In genomic region chr15:102506864-102507263, GRCm38 (mm10) we compare ENCODE assay signal across 30 mouse cellular contexts. TPM values are rescaled to one million over a fixed set of nuclear protein-coding genes. Genes with fewer than 3 reads are reported as not detected.
A peak's percentile ranks its signal among the peaks of the same experiment; 100 is the strongest.
DNase-seq lines count a peak whose midpoint lies in the region; ATAC-seq and TF ChIP-seq lines count a peak whose summit lies in the region.
"Had no signal": no experiment of that assay in that cellular context is flagged by ENCODE, and none has a peak within 500 bp of the region (broad histone marks: within the 10 kb centered on the region; RNA-seq: fewer than 3 reads in every experiment).

No protein-coding gene starts in this region.

- TF ChIP-seq POLR2A in MEL (IDR thresholded peaks at IDR 0.05; ENCODE audit: control insufficient read depth in 1 of 2, insufficient read depth in 1 of 2, low read depth in 1 of 2, low read length in 2 of 2, poor library complexity in 1 of 2): no peak
- no peak for TF ChIP-seq POLR2A in bone marrow macrophage, adult 2 months (IDR thresholded peaks at IDR 0.05; ENCODE audit: borderline replicate concordance, low read depth, low read length)

- H3K36me3 ChIP-seq in intestine, embryonic 15.5 days: peaks cover 14% of the 10 kb centered on the region
- peaks cover 7% of the 10 kb centered on the region; the same call in 1 of the 2 replicates for H3K36me3 ChIP-seq in intestine, embryonic 16.5 days (ENCODE audit: control insufficient read depth, insufficient read depth, low read length)
- H3K36me3 ChIP-seq in MEL (ENCODE audit: control insufficient read depth in 1 of 2, insufficient read depth in 2 of 2, low read length in 2 of 2): peaks cover 7 to 14% of the 10 kb centered on the region in 2 experiments
- H3K36me3 ChIP-seq in hindbrain, embryonic 13.5 days: peaks cover 51% of the 10 kb centered on the region

- TF ChIP-seq EP300 in MEL (IDR thresholded peaks at IDR 0.05; ENCODE audit: low read depth in 1 of 2, low read length in 2 of 2): no peak

- ATAC-seq in intestine, embryonic 15.5 days: no peak
- ATAC-seq in intestine, embryonic 16.5 days: no peak
- no peak for ATAC-seq in hindbrain, embryonic 13.5 days (ENCODE audit: low FRiP score)
- ATAC-seq: forebrain, embryonic 15.5 days; Patski had no signal

- H3K9ac ChIP-seq in intestine, embryonic 15.5 days: no peak overlapping the region
- no peak overlapping the region for H3K9ac ChIP-seq in intestine, embryonic 16.5 days (ENCODE audit: low read depth, low read length)
- H3K9ac ChIP-seq in MEL (ENCODE audit: control insufficient read depth, low read depth, low read length, poor library complexity, severe bottlenecking): no peak overlapping the region
- H3K9ac ChIP-seq in hindbrain, embryonic 13.5 days: no peak overlapping the region
- H3K9ac ChIP-seq: embryonic facial prominence, embryonic 12.5 days; embryonic facial prominence, embryonic 15.5 days; forebrain, embryonic 15.5 days; heart, embryonic 12.5 days; heart, embryonic 15.5 days; hindbrain, embryonic 15.5 days had no signal

- H3K27ac ChIP-seq in intestine, embryonic 15.5 days: 0 out of 2 replicates have a peak overlapping the region, but pooled peaks have one; percentile 2
- H3K27ac ChIP-seq in intestine, embryonic 16.5 days (ENCODE audit: low read length): no peak overlapping the region
- no peak overlapping the region for H3K27ac ChIP-seq in left cerebral cortex, adult 2 months
- H3K27ac ChIP-seq in MEL (ENCODE audit: control insufficient read depth, low read depth, low read length): no peak overlapping the region
- peak overlapping the region; percentile 41 for H3K27ac ChIP-seq in bone marrow macrophage, adult 2 months (ENCODE audit: insufficient read depth, low read depth, low read length)
- no peak overlapping the region for H3K27ac ChIP-seq in hindbrain, embryonic 13.5 days
- H3K27ac ChIP-seq: embryonic facial prominence, embryonic 12.5 days; embryonic facial prominence, embryonic 15.5 days; forebrain, embryonic 15.5 days; heart, adult 2 months; heart, embryonic 15.5 days; hindbrain, embryonic 15.5 days had no signal

- H3K4me2 ChIP-seq in intestine, embryonic 15.5 days (replicated peaks): no peak overlapping the region
- no peak overlapping the region for H3K4me2 ChIP-seq in intestine, embryonic 16.5 days (ENCODE audit: low read depth, low read length)
- no peak overlapping the region for H3K4me2 ChIP-seq in hindbrain, embryonic 13.5 days
- H3K4me2 ChIP-seq: embryonic facial prominence, embryonic 12.5 days; embryonic facial prominence, embryonic 15.5 days; forebrain, embryonic 15.5 days; heart, embryonic 12.5 days; heart, embryonic 15.5 days; hindbrain, embryonic 15.5 days had no signal

- intact Hi-C loops in left cerebral cortex, adult 2 months (cut with DNase I): no loop called here
- intact Hi-C loops in left cerebral cortex, postnatal 36 days (cut with DNase I): no loop called here

- no peaks in the 10 kb centered on the region for H3K79me2 ChIP-seq in MEL (ENCODE audit: control insufficient read depth, insufficient read depth, low read length, poor library complexity)

- H3K9me3 ChIP-seq in intestine, embryonic 15.5 days: no peaks in the 10 kb centered on the region
- H3K9me3 ChIP-seq in intestine, embryonic 16.5 days (ENCODE audit: control insufficient read depth, low read length): no peaks in the 10 kb centered on the region
- no peaks in the 10 kb centered on the region for H3K9me3 ChIP-seq in MEL (replicated peaks; ENCODE audit: insufficient read depth, low read length)
- no peaks in the 10 kb centered on the region for H3K9me3 ChIP-seq in hindbrain, embryonic 13.5 days
- H3K9me3 ChIP-seq: embryonic facial prominence, embryonic 12.5 days; embryonic facial prominence, embryonic 15.5 days; forebrain, embryonic 15.5 days; heart, embryonic 12.5 days; heart, embryonic 15.5 days; hindbrain, embryonic 15.5 days had no signal

- H3K27me3 ChIP-seq in intestine, embryonic 15.5 days (replicated peaks): no peaks in the 10 kb centered on the region
- H3K27me3 ChIP-seq in intestine, embryonic 16.5 days (replicated peaks; ENCODE audit: control insufficient read depth, insufficient read depth, low read length): no peaks in the 10 kb centered on the region
- H3K27me3 ChIP-seq in MEL (ENCODE audit: control insufficient read depth in 1 of 2, insufficient read depth in 2 of 2, low read length in 2 of 2): no peaks in the 10 kb centered on the region
- H3K27me3 ChIP-seq in hindbrain, embryonic 13.5 days: no peaks in the 10 kb centered on the region
- H3K27me3 ChIP-seq: embryonic facial prominence, embryonic 12.5 days; embryonic facial prominence, embryonic 15.5 days; forebrain, embryonic 15.5 days; heart, embryonic 12.5 days; heart, embryonic 15.5 days; hindbrain, embryonic 15.5 days; Patski had no signal

- peaks cover 25% of the 10 kb centered on the region for H3K4me1 ChIP-seq in intestine, embryonic 15.5 days (replicated peaks)
- H3K4me1 ChIP-seq in intestine, embryonic 16.5 days (ENCODE audit: control insufficient read depth, insufficient read depth, low read length): peaks cover 13% of the 10 kb centered on the region
- H3K4me1 ChIP-seq in MEL (ENCODE audit: control insufficient read depth in 1 of 2, insufficient read depth in 2 of 2, low read length in 2 of 2): peaks cover 7 to 26% of the 10 kb centered on the region in 2 experiments
- H3K4me1 ChIP-seq in bone marrow macrophage, adult 2 months (ENCODE audit: control insufficient read depth, insufficient read depth, low read length): peaks cover 37% of the 10 kb centered on the region
- H3K4me1 ChIP-seq in hindbrain, embryonic 13.5 days (replicated peaks): peaks cover 38% of the 10 kb centered on the region

- DNase-seq in left cerebral cortex, adult 2 months (ENCODE audit: extremely low spot score in 1 of 2, low spot score in 2 of 2): peak; percentile 6 to 8
- no peak for DNase-seq in left cerebral cortex, postnatal 36 days (ENCODE audit: low spot score in 2 of 2)
- no peak for DNase-seq in MEL (ENCODE audit: low read depth, low spot score)
- no peak for DNase-seq in B cell, adult 2 months
- DNase-seq: adrenal gland, postnatal 10 days; adrenal gland, postnatal 36 days; cerebellum, adult 11 months; cerebellum, adult 9-11 months; gastrocnemius, postnatal 25 days; heart, adult 2 months; heart, postnatal 14 days; heart, postnatal 4 days had no signal

- WGBS in intestine, embryonic 15.5 days: 81% methylated on average over 1 of the region's 1 CpGs
- WGBS in intestine, embryonic 16.5 days: 87% methylated on average over 1 of the region's 1 CpGs
- 100% methylated on average over 1 of the region's 1 CpGs for WGBS in hindbrain, embryonic 13.5 days

- no peak for TF ChIP-seq RAD21 in MEL (IDR thresholded peaks at IDR 0.05; ENCODE audit: low read depth, low read length)

- H3K4me3 ChIP-seq in intestine, embryonic 15.5 days (replicated peaks): no peak overlapping the region
- no peak overlapping the region for H3K4me3 ChIP-seq in intestine, embryonic 16.5 days (ENCODE audit: low read length)
- no peak overlapping the region for H3K4me3 ChIP-seq in left cerebral cortex, adult 2 months
- no peak overlapping the region for H3K4me3 ChIP-seq in MEL (ENCODE audit: control insufficient read depth in 1 of 2, insufficient read depth in 1 of 2, low read depth in 2 of 2, low read length in 2 of 2)
- no peak overlapping the region for H3K4me3 ChIP-seq in bone marrow macrophage, adult 2 months (ENCODE audit: insufficient read depth, low read length)
- H3K4me3 ChIP-seq in hindbrain, embryonic 13.5 days: no peak overlapping the region
- H3K4me3 ChIP-seq: embryonic facial prominence, embryonic 12.5 days; embryonic facial prominence, embryonic 15.5 days; forebrain, embryonic 15.5 days; heart, adult 2 months; heart, embryonic 12.5 days; heart, embryonic 15.5 days; hindbrain, embryonic 15.5 days had no signal

- no peak for TF ChIP-seq CTCF in left cerebral cortex, adult 2 months (IDR thresholded peaks at IDR 0.05)
- no peak for TF ChIP-seq CTCF in MEL (IDR thresholded peaks at IDR 0.05 in 2 of 3, conservative IDR thresholded peaks at IDR 0.05 in 1 of 3; ENCODE audit: control insufficient read depth in 1 of 3, insufficient read depth in 1 of 3, low read depth in 2 of 3, low read length in 3 of 3, poor library complexity in 1 of 3, severe bottlenecking in 1 of 3)
- TF ChIP-seq CTCF in bone marrow macrophage, adult 2 months (IDR thresholded peaks at IDR 0.05; ENCODE audit: low read depth, low read length): no peak

RNA-seq across cellular contexts. Expression of gene Gm10337, which starts 3.3 kb away (rescaled TPM):
- polyA plus RNA-seq in intestine, embryonic 15.5 days (2015; fragmentation: Nextera tagmentation; extraction: Ambion mirVana): 5.4 TPM in 1 of 2 replicates, not detected in the other
- polyA plus RNA-seq in intestine, embryonic 16.5 days (2015; fragmentation: Nextera tagmentation; extraction: Ambion mirVana): 5.5 TPM in 1 of 2 replicates, not detected in the other
- not detected for total RNA-seq in left cerebral cortex, adult 2 months (2021)
- total RNA-seq in left cerebral cortex, postnatal 36 days (2021): not detected
- not detected in 2 replicates for total RNA-seq in MEL (2012; rRNA removed)
- not detected for polyA plus RNA-seq in MEL (2012; ENCODE audit: insufficient read depth in 1 of 2, insufficient read length in 2 of 2, low read depth in 1 of 2, low replicate concordance in 2 of 2, missing spikeins in 1 of 2)
- not detected in 2 replicates for polyA plus RNA-seq in bone marrow macrophage, adult 2 months (2012; ENCODE audit: insufficient read depth, insufficient read length, missing spikeins)
- 6.3 and 17.2 TPM in 2 replicates for polyA plus RNA-seq in hindbrain, embryonic 13.5 days (2015; fragmentation: Nextera tagmentation; extraction: Ambion mirVana)
- total RNA-seq: adrenal gland, adult 18-20 months; adrenal gland, postnatal 36 days; common myeloid progenitor, adult 5-6 weeks; ES-E14; gastrocnemius, adult 8-10 months; heart, adult 2 months; heart, postnatal 14 days had no signal
- polyA plus RNA-seq: cerebellum, adult 2 months; embryonic facial prominence, embryonic 12.5 days; forebrain, embryonic 11.5 days; gonadal fat pad, adult 2 months; heart, adult 2 months; heart, embryonic 12.5 days had no signal

RNA-seq across cellular contexts. Expression of gene Map3k12, which starts 10.0 kb away (rescaled TPM):
- polyA plus RNA-seq in intestine, embryonic 15.5 days (2015; fragmentation: Nextera tagmentation; extraction: Ambion mirVana): 10.8 and 11.0 TPM in 2 replicates
- 9.2 TPM in 2 replicates for polyA plus RNA-seq in intestine, embryonic 16.5 days (2015; fragmentation: Nextera tagmentation; extraction: Ambion mirVana)
- 10 to 100 TPM; 96.5 to 96.8 TPM for total RNA-seq in left cerebral cortex, adult 2 months (2021)
- total RNA-seq in left cerebral cortex, postnatal 36 days (2021): 10 to 100 TPM; 96.4 to 98.8 TPM
- total RNA-seq in MEL (2012; rRNA removed): 1.7 and 2.0 TPM in 2 replicates
- 1 to 10 TPM in 1 of 2 experiments, not detected in 1; 2.8 TPM for polyA plus RNA-seq in MEL (2012; ENCODE audit: insufficient read depth in 1 of 2, insufficient read length in 2 of 2, low read depth in 1 of 2, low replicate concordance in 2 of 2, missing spikeins in 1 of 2)
- polyA plus RNA-seq in bone marrow macrophage, adult 2 months (2012; ENCODE audit: insufficient read depth, insufficient read length, missing spikeins): 17.4 and 17.5 TPM in 2 replicates
- polyA plus RNA-seq in hindbrain, embryonic 13.5 days (2015; fragmentation: Nextera tagmentation; extraction: Ambion mirVana): 48.9 and 49.6 TPM in 2 replicates

RNA-seq across cellular contexts. Expression of gene Tarbp2, which starts 11.1 kb away (rescaled TPM):
- polyA plus RNA-seq in intestine, embryonic 15.5 days (2015; fragmentation: Nextera tagmentation; extraction: Ambion mirVana): 94.1 and 101 TPM in 2 replicates
- polyA plus RNA-seq in intestine, embryonic 16.5 days (2015; fragmentation: Nextera tagmentation; extraction: Ambion mirVana): 91.3 and 105 TPM in 2 replicates
- total RNA-seq in left cerebral cortex, adult 2 months (2021): 10 to 100 TPM; 32.4 to 36.2 TPM
- 10 to 100 TPM; 30.7 to 36.3 TPM for total RNA-seq in left cerebral cortex, postnatal 36 days (2021)
- 135 and 155 TPM in 2 replicates for total RNA-seq in MEL (2012; rRNA removed)
- 100 to 1,000 TPM in 1 of 2 experiments, not detected in 1; 182 TPM for polyA plus RNA-seq in MEL (2012; ENCODE audit: insufficient read depth in 1 of 2, insufficient read length in 2 of 2, low read depth in 1 of 2, low replicate concordance in 2 of 2, missing spikeins in 1 of 2)
- polyA plus RNA-seq in bone marrow macrophage, adult 2 months (2012; ENCODE audit: insufficient read depth, insufficient read length, missing spikeins): 24.9 and 33.9 TPM in 2 replicates
- 94.5 and 94.6 TPM in 2 replicates for polyA plus RNA-seq in hindbrain, embryonic 13.5 days (2015; fragmentation: Nextera tagmentation; extraction: Ambion mirVana)

RNA-seq across cellular contexts. Expression of gene Npff, which starts 17.9 kb away (rescaled TPM):
- polyA plus RNA-seq in intestine, embryonic 15.5 days (2015; fragmentation: Nextera tagmentation; extraction: Ambion mirVana): 1.3 and 1.6 TPM in 2 replicates
- polyA plus RNA-seq in intestine, embryonic 16.5 days (2015; fragmentation: Nextera tagmentation; extraction: Ambion mirVana): 1.8 and 1.9 TPM in 2 replicates
- 1 to 10 TPM; 2.4 to 2.6 TPM for total RNA-seq in left cerebral cortex, adult 2 months (2021)
- total RNA-seq in left cerebral cortex, postnatal 36 days (2021): 1 to 10 TPM; 1.8 to 5.1 TPM
- total RNA-seq in MEL (2012; rRNA removed): 0.85 and 1.8 TPM in 2 replicates
- polyA plus RNA-seq in MEL (2012; ENCODE audit: insufficient read depth in 1 of 2, insufficient read length in 2 of 2, low read depth in 1 of 2, low replicate concordance in 2 of 2, missing spikeins in 1 of 2): 1 to 10 TPM in 1 of 2 experiments, not detected in 1; 5.5 TPM
- polyA plus RNA-seq in bone marrow macrophage, adult 2 months (2012; ENCODE audit: insufficient read depth, insufficient read length, missing spikeins): 7.3 and 9.1 TPM in 2 replicates
- polyA plus RNA-seq in hindbrain, embryonic 13.5 days (2015; fragmentation: Nextera tagmentation; extraction: Ambion mirVana): 6.1 and 7.1 TPM in 2 replicates

RNA-seq across cellular contexts. Expression of gene Pcbp2, which starts 36.5 kb away (rescaled TPM):
- polyA plus RNA-seq in intestine, embryonic 15.5 days (2015; fragmentation: Nextera tagmentation; extraction: Ambion mirVana): 178 and 182 TPM in 2 replicates
- 138 and 152 TPM in 2 replicates for polyA plus RNA-seq in intestine, embryonic 16.5 days (2015; fragmentation: Nextera tagmentation; extraction: Ambion mirVana)
- 100 to 1,000 TPM; 497 to 500 TPM for total RNA-seq in left cerebral cortex, adult 2 months (2021)
- 100 to 1,000 TPM; 467 to 505 TPM for total RNA-seq in left cerebral cortex, postnatal 36 days (2021)
- total RNA-seq in MEL (2012; rRNA removed): 359 and 427 TPM in 2 replicates
- polyA plus RNA-seq in MEL (2012; ENCODE audit: insufficient read depth in 1 of 2, insufficient read length in 2 of 2, low read depth in 1 of 2, low replicate concordance in 2 of 2, missing spikeins in 1 of 2): 1,000 to 10,000 TPM in 1 of 2 experiments, 100 to 1,000 TPM in 1; 977 to 2,091 TPM
- 724 and 763 TPM in 2 replicates for polyA plus RNA-seq in bone marrow macrophage, adult 2 months (2012; ENCODE audit: insufficient read depth, insufficient read length, missing spikeins)
- polyA plus RNA-seq in hindbrain, embryonic 13.5 days (2015; fragmentation: Nextera tagmentation; extraction: Ambion mirVana): 148 and 150 TPM in 2 replicates

Comparison
In these comparisons a context has a peak if more than half of its experiments do, and no peak if none do; other contexts are left out.
1. H3K27ac ChIP-seq: peak in intestine, embryonic 15.5 days (single experiment) and bone marrow macrophage, adult 2 months (single experiment); none in intestine, embryonic 16.5 days (single experiment), left cerebral cortex, adult 2 months (single experiment), MEL (single experiment) and hindbrain, embryonic 13.5 days (single experiment).
2. DNase-seq: peak in left cerebral cortex, adult 2 months (2 of 2); none in left cerebral cortex, postnatal 36 days (0 of 2), MEL (single experiment) and B cell, adult 2 months (0 of 2).